Mouse (Mus musculus): Measurements from ENCODE around the gene Tmem165.

Tmem165 gene

DNA sequence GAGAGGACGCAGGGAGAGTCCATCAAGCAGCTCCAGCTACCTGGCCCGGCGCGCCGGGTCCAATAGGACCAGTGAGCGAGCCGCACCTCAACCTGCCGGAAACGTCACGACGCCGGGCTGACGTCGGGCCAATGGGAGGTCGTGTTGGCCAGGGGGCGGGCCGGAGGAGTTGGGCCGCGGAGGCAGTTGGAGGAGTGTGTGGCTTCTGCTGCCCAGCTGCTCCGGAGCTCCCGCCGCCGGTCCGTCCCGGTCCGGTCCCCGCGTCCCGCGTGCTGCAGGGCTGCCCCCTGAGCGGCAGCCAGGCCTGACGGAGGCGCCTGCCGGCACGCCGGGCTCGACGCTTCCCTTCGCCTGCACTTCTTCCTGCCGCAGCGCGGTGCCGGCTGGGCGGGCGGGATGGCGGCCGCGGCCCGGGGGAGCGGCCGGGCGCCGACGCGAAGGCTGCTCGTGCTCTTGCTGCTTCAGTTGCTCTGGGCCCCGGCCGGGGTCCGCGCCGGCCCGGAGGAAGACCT is at the start of gene Tmem165:
Tmem165 (plus strand) TSS at position 131 of the 512 bp plus-strand sequence.
- peak; percentile 98 for DNase-seq (ENCODE audit: low read depth, low spot score)

GRCm38 (mm10) chr5:76135644-76136043 is 48.0 kb upstream of the Tmem165 start:
- DNase-seq (ENCODE audit: low read depth, low spot score): no peak

DNA sequence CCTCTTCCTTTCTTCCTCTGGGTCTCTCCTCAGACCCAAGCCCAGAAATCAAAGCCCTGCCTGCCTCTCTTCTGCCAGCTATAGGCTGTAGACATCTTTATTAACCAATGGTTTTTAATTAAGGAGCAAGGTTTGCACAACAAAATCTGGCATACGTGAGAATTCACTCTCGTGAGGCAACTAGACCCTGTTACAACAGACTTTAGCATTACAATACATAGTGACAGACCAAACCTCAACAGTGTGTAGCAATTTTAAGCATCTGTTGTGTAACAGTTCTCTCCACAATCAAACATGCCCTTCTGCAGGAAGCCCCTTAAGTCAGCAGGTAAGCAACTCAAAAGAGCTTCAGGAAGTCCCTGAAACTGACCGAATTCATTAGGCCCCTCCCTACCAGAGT is 47.4 kb upstream of the Tmem165 start:
- DNase-seq (ENCODE audit: low read depth, low spot score): no peak

DNA sequence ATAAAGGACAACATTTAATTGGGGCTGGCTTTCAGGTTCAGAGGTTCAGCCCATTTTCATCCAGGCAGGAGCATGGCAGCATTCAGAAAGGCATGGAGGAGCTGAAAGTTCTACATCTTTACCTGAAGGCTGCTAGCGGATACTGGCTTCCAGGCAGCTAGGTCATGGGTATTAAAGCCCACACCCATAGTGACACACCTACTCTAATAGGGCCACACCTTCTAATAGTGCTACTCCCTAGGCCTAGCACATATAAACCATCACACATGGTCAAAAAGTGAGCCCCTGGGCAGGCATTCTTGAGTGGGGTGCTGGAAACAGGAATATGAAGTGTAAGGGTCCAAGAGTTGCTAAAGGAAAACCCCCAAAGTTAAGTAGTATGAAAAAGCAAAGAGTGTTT is 46.1 kb upstream of the Tmem165 start:
- DNase-seq (ENCODE audit: low read depth, low spot score): no peak

- DNase-seq (ENCODE audit: low read depth, low spot score): no peak
Measured at GRCm38 (mm10) chr5:76138071-76138470, 45.6 kb upstream of the Tmem165 start.

DNA sequence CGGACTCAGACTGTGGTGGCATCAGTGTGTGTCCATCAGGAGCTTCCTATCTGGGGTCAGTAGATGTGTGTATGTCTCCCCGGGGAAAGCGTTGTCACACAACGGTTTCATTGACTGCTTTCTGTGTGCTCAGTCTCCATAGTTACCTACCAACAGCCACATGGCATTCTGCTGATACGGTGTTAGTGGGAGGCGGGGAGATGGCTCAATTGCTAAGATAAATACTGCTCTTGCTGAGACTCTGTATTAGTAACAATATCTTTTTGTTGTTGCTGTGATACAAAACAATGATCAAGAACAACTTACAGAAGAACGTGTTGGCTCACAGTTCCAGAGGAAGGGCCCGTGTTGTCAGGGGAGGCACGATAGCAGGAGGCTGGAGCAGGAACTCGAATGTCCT is 45.2 kb upstream of the Tmem165 start:
- DNase-seq (ENCODE audit: low read depth, low spot score): peak; percentile 46

DNA sequence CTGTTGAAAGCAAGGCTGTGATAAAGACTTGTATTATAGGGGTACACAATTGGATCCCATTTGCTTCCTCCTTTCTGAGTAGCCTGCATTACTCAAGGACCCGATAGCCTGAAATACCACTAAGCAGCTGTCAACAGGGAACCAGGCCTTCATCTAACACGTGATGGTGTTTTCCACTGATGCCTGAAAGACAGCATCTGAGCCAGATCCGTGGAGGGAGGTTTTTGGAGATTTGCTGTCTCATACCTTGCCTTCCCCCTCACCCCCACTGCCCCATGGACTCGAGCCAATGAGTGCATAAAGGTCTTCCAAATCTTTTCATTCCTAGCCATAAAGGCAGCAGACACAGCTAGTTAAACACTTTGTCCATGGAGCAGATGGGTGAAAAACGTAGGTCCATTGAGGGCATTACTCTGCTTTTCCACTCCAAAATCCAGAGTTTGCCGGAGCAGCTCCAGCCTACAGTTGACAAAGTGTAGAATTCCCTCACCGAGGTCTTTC is 44.5 kb upstream of the Tmem165 start:
- DNase-seq (ENCODE audit: low read depth, low spot score): no peak

DNA sequence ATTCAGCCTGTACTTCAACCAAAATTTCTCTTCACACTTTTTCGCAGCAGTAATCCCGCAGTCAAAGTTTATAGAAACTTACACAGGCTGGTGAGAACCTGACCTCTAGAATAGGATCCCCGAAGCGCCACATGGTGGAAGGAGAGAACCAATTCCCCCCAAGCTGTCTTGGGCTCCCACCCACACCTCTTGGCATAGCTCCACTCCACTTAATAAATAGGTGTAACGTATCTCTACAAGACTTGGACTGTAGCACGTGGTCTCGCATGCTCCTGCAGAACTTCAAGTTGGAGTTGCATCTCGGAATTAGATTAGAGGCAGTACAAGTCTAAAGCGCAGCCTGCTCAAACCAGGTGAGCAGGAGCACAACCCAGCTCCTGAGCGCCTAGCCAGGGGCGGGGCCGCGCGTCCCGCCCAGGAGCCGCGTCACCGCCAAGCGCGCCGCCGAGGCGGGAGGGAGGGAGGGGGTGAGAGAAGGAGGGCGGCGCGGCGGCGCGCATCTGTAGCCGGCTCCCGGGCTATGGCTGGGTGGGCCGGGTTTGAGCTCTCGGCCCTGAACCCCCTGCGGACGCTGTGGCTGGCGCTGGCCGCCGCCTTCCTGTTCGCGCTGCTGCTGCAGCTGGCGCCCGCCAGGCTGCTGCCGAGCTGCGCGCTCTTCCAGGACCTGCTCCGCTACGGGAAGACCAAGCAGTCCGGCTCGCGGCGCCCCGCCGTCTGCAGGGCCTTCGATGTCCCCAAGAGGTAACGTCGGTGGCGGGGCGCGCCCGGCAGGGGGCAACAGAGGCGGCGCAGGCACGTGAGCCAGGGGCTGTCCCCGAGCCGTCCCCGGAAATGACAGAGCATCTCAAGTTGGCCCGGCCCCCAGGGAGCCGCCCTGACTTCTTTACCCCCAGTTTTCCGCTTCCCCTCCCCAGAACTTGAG is 43.6 kb upstream of the Tmem165 start, which contains the start of gene Srd5a3:
Srd5a3 (plus strand) TSS at position 464 of the 922 bp plus-strand sequence.
- DNase-seq (ENCODE audit: low read depth, low spot score): peak; percentile 95

GRCm38 (mm10) chr5:76140730-76141066 is 43.0 kb upstream of the Tmem165 start:
- DNase-seq (ENCODE audit: low read depth, low spot score): no peak

DNA sequence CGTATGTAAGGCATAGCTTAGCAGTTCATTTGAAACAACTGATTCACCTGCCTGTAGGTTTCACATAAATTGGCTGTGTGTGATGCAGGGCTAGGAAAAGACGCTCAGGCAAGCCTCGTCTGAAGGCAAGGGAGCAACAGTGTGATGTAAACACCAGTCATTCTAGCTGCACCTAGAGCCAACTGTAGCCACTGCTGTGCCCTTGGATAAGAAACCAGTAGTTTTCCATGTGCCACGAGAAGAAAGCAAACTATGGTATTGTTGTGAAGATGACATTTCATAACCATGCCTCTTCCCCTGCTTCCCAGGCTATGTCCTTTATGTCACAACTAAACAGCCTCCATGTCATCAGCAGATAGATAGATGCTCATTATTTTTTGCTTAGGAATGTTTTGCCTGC is 40.3 kb upstream of the Tmem165 start:
- no peak for DNase-seq (ENCODE audit: low read depth, low spot score)

DNA sequence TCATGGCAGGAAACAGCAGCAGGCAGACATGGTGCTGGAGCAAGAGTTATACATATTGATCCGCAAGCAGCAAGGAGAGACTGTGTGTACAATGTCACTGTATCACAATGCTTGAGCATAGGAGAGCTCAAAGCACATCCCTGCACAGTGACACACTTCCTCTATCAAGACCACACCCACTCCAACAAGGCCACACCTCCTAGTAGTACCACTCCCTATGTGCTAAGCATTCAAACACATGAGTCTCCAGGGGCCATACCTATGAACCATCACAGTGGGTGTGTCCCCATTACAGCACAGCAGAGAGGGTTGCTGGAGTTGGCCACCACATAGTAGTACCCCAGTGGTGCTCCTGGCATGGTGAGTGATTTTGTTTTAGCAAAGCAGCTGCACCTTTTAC is 37.3 kb upstream of the Tmem165 start:
- no peak for DNase-seq (ENCODE audit: low read depth, low spot score)

GRCm38 (mm10) chr5:76149436-76149835 is 34.2 kb upstream of the Tmem165 start:
- DNase-seq (ENCODE audit: low read depth, low spot score): no peak

DNA sequence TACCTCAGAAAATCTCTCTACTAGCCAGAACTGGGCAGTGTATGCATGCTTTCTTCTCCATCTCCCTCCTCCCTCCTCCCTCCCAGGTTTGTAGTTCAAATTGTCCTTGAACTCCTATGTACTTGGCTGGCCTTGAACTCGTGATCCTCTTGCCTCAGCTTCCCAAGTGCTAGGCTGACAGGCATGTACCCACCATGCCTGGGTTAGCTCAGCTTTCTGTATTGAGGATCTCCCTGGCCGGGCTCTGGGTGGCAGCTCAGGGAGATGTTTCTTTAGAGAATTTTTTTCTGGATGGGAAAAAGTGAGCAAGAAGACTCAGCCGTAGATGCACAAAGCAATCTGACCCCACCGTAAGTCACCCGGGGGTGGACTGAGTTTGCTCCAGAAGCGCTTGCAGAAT is 30.7 kb upstream of the Tmem165 start:
- DNase-seq (ENCODE audit: low read depth, low spot score): no peak

- DNase-seq (ENCODE audit: low read depth, low spot score): no peak
Measured at GRCm38 (mm10) chr5:76153430-76153829, 30.2 kb upstream of the Tmem165 start.

DNA sequence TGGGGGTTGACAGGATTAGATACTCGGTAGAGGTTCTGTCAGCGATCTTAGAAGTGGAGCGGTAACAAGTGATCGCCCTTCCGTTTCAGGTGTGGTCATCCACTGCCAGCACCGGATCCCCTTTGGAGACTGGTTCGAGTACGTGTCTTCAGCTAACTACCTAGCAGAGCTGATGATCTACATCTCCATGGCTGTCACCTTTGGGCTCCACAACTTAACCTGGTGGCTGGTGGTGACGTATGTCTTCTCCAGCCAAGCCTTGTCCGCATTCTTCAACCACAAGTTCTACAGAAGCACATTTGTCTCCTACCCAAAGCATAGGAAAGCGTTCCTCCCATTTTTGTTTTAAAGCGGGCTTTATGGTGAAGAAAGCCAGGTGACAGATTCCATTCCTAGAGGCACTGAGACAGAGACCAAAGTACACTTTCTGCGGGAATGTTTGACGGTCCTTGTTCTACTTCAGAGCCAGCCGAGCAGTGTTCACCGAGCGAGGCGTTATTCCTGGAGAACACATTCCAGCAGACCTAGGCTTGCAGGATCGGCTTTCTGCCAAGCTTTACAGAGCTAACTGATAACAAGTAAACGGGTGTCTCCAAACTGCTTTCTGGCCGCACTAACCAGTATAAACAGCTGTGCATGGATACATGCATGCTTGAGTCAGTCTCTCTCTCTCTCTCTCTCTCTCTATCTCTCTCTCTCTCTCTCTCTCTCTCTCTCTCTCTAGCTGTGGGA is 29.1 kb upstream of the Tmem165 start:
- DNase-seq (ENCODE audit: low read depth, low spot score): no peak

DNA sequence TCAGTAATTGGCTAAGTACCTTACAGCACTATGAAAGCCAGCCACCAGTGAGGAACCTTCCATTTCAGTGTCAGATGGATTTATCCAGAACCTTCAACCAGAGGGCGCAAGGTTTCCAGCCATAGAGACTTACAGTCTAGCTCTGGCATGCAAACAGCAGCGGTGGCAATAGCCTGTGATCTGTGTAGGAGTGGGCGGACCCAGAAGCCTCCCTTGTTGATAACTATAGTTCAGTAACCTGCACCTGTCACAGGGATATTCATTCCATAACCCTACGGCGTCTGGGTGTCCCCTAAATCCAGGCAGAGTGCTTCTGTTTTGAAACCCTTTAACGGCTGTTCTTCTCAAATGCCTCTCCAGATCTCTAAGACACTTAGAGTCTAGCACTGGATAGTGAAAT is 24.1 kb upstream of the Tmem165 start:
- DNase-seq (ENCODE audit: low read depth, low spot score): no peak

DNA sequence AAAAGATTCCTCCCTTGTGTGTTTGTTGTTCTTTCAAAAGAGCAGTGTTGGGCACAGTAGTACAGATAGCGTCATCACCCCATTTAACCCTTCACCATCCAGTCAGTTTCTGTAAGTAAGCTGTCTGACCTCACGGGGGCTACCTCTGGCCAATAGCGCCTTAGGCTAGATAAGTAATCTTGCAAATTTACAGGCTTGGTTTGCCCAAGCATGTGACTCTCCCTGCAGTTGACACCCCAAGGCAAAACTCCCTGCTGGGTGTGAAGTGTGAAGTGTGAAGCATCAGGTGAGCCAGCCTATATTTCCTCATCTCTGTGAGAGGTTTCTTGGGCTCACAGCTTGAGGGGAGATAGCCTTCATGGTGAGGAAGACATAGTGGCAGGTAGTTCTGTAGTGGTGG is 23.6 kb upstream of the Tmem165 start:
- DNase-seq (ENCODE audit: low read depth, low spot score): no peak

- DNase-seq (ENCODE audit: low read depth, low spot score): no peak
Measured at GRCm38 (mm10) chr5:76161491-76161890, 22.2 kb upstream of the Tmem165 start.

DNA sequence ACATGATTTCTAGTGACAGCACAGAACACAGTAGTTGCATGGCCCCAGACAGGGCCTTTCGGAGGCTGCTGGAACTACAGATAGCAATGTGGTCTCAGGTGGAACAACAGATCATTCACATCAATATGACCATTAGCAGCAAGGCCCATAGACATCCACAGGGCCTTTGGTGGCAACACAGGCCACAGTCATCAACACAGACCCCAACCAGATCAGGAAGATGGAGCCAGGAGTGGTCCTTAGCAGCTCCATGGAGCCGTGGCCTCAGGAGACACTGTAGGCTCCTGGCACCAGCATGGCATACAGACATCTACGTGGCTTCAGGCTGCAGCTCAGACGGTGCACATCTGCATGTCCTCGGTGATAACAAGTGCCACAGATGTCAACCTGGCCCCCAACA is 20.8 kb upstream of the Tmem165 start:
- no peak for DNase-seq (ENCODE audit: low read depth, low spot score)

DNA sequence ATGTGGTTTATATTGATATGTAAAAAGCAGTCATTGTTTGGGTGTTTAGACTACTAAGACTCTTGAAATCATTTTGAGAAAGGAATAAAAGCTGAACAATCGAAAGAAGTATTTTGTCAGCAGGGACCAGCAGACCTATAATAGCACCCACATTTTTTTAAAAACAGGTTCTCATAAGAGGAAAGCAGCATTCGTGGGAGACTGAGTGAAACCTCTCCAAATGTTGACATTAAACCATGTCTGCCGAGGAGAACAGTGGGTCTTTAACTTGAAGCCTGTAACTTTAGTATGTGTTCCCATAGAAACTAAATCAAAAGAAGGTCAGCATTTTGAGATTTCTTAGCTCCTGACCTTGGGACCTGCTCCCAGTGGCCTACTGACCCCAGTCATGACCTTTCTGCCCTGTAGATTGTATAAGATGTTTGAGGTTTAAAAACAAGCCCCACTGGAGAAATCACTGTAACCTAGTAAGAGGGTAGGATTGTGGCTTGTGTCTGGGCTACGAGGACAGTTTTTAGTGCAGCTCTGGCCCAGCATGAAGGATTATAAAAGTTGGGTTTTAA is 19.8 kb upstream of the Tmem165 start:
- no peak for DNase-seq (ENCODE audit: low read depth, low spot score)

DNA sequence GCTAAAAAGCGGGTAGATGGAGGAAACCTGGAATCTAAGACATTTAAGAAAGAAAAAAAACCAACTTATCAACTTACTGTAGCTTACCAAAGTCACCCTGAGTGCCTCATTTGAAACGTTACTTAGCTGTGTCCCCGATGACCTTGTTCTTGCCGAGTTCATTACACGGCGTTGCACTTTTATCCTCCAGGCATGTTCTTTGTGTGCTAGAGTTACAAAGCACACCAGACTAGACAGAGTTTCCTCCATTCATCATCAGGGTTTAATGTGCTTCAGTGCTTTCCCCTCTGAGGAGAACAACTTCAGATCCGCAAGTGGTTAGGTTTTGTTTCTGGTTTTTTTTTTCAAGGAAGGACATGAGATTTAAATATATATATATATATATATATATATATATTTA is 18.9 kb upstream of the Tmem165 start:
- no peak for DNase-seq (ENCODE audit: low read depth, low spot score)

- no peak for DNase-seq (ENCODE audit: low read depth, low spot score)
Measured at GRCm38 (mm10) chr5:76170522-76170921, 13.2 kb upstream of the Tmem165 start.

Measured in brain, adult 2 months (tissue).